Mouse (Mus musculus): ENCODE measurements around the gene Gtf2i. TPM values are rescaled to one million over a fixed set of nuclear protein-coding genes. Genes with fewer than 3 reads are reported as not detected.

Gtf2i gene
- total RNA-seq, 2 experiments from 2014 or later = 198 to 199 TPM

- no peak for DNase-seq
Measured at GRCm38 (mm10) chr5:134188571-134188970, 126.0 kb downstream of the Gtf2i start.

Small RNAs within 50 kb of the gene (microRNA-seq; reads per million reads assigned to microRNA genes)
- gene Mir3965 = 0 reads per million in 2 experiments

Other genes starting within 250 kb of the Gtf2i start
- gene Castor2, start 215.0 kb downstream of the Gtf2i start, total RNA-seq (2021) = 10 to 100 TPM; 15.9 to 16.8 TPM
- gene Rcc1l, start 138.0 kb downstream of the Gtf2i start, total RNA-seq (2021) = 10 to 100 TPM; 26.9 to 30.6 TPM
- 1 to 10 TPM; 6.9 to 9.3 TPM for gene Gtf2ird2, start 130.7 kb downstream of the Gtf2i start, total RNA-seq (2021)
- gene Ncf1, start 85.1 kb downstream of the Gtf2i start, total RNA-seq (2021) = 1 to 10 TPM; 2.1 to 2.5 TPM
- gene Gtf2ird1, start 142.0 kb upstream of the Gtf2i start, total RNA-seq (2021) = 10 to 100 TPM; 59.8 to 60.3 TPM
- gene Clip2, start 237.7 kb upstream of the Gtf2i start, total RNA-seq (2021) = 10 to 100 TPM; 13.0 to 14.2 TPM
- gene Syna, start 245.4 kb upstream of the Gtf2i start, total RNA-seq (2021) = not detected